Mouse (Mus musculus): Measurements from ENCODE around the gene Angel2.

DNA sequence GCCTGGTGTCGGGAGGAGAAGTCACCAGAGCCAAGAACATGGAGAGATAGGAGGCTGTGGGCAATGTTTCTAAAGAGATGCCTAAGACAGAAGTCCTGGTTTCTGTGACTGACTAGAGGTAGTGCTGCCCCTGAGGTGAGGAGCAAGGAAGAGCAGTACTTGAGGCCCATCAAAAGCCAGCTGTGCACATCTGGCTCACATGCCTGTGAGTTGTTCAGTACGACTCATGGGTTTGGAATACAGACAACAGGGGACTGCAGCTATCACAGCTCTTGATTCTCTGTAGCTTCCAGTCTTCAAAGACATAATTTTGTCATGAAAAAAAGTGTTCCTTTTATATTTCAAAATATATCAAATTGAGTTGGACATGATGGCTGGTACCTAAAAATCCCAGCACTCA is 23.8 kb upstream of the Angel2 start:
- TF ChIP-seq EP300 (IDR thresholded peaks at IDR 0.05) = no peak
- no peak for TF ChIP-seq CTCF (IDR thresholded peaks at IDR 0.05)
